Mouse (Mus musculus) liver, embryonic 12.5 days (tissue): ENCODE measurements around the gene Slc25a20. TPM values are rescaled to one million over a fixed set of nuclear protein-coding genes. Genes with fewer than 3 reads are reported as not detected.

Source experiments
- ATAC-seq: fragments of 200-750 bp; cut with Nextera tagmentation; 2 replicates; pipeline ENCODE4 v1.8.0; 2017; ENCODE audit warnings: moderate number of reproducible peaks, mild to moderate bottlenecking, moderate library complexity
- H3K27ac ChIP-seq: fragments of 300-500 bp; sonication (generic); 2 replicates; pipeline ENCODE4 v1.5.1; 2016; ENCODE audit warnings: mild to moderate bottlenecking
- H3K27me3 ChIP-seq: fragments of 300-500 bp; sonication (generic); replicated peaks from 2 replicates; pipeline ENCODE4 v1.6.1; 2016; ENCODE audit warnings: mild to moderate bottlenecking, moderate library complexity
- H3K36me3 ChIP-seq: fragments of 300-500 bp; sonication (generic); 2 replicates; pipeline ENCODE4 v1.6.1; 2016; ENCODE audit warnings: mild to moderate bottlenecking, moderate library complexity
- H3K4me1 ChIP-seq: fragments of 300-500 bp; sonication (generic); 2 replicates; pipeline ENCODE4 v1.6.1; 2016
- H3K4me2 ChIP-seq: fragments of 300-500 bp; sonication (generic); 2 replicates; pipeline ENCODE4 v1.6.1; 2016; ENCODE audit warnings: mild to moderate bottlenecking, moderate library complexity
- H3K4me3 ChIP-seq: fragments of 300-500 bp; sonication (generic); 2 replicates; pipeline ENCODE4 v1.5.1; 2016; ENCODE audit warnings: mild to moderate bottlenecking, moderate library complexity
- H3K9ac ChIP-seq: fragments of 300-500 bp; sonication (generic); 2 replicates; pipeline ENCODE4 v1.6.1; 2016; ENCODE audit warnings: mild to moderate bottlenecking, moderate library complexity
- H3K9me3 ChIP-seq: fragments of 300-500 bp; sonication (generic); replicated peaks from 2 replicates; pipeline ENCODE4 v1.6.1; 2016; ENCODE audit warnings: mild to moderate bottlenecking, moderate library complexity
- WGBS: fragments of 180-500 bp; shearing (Covaris S2); methylation state at CpG from one replicate; pipeline ENCODE4 v1.1.7; 2016; ENCODE audit not compliant: insufficient replicate concordance; 5-methylcytosine and 5-hydroxymethylcytosine counted together
- polyA plus RNA-seq: library from polyadenylated mRNA; unstranded; fragments of >200 nt; fragmentation: Nextera tagmentation; extraction: Ambion mirVana; gene quantifications from 2 replicates; pipeline ENCODE4 v1.2.1, GENCODE M21; 2016

Gene Slc25a20
- 25.2 and 26.7 TPM in 2 replicates for polyA plus RNA-seq

GRCm38 (mm10) chr9:108661677-108662612, at the start of gene Slc25a20:
Gene Slc25a20, plus strand, starts transcription at chr9:108662088.
- no peaks in the 10 kb centered on the region for H3K27me3 ChIP-seq
- ATAC-seq: peak; percentile 95
- peak within 1 kb of the TSS; percentile 75 for H3K4me3 ChIP-seq
- H3K9ac ChIP-seq: peak within 1 kb of the TSS; percentile 77
- H3K4me2 ChIP-seq: peak within 1 kb of the TSS; percentile 86
- H3K27ac ChIP-seq: peak within 1 kb of the TSS; percentile 74
- H3K9me3 ChIP-seq: no peaks in the 10 kb centered on the region
- 2% methylated on average over 37 of the region's 37 CpGs for WGBS
- H3K4me1 ChIP-seq: peaks cover 24% of the 10 kb centered on the region
- 0 out of 2 replicates have a peak, but pooled peaks cover 3% of the 10 kb centered on the region for H3K36me3 ChIP-seq

DNA sequence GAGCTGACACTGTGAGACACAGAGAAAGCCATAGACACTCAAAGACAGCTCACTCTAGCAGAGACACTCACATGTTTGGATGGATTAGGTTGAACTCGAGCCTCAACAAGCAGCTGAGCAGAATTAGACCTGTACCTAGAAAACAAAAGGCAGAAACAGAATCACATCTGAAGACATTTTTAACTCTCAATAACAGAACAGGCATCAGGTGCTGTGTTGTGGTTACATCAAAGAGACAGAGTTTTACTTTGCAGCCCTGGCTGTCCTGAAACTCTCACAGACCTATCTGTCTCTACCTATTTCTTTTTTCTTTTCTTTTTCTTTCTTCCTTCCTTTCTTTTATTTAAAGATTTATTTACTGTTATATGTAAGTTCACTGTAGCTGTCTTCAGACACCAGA, 44.6 kb upstream of the Slc25a20 start:
- H3K27ac ChIP-seq: no peak overlapping the region
- no peak overlapping the region for H3K9ac ChIP-seq
- H3K4me3 ChIP-seq: no peak overlapping the region
- H3K4me1 ChIP-seq: no peaks in the 10 kb centered on the region
- peaks cover 94% of the 10 kb centered on the region for H3K36me3 ChIP-seq
- H3K4me2 ChIP-seq: no peak overlapping the region
- H3K9me3 ChIP-seq: no peaks in the 10 kb centered on the region
- no peak for ATAC-seq
- WGBS: 75% methylated on average over 1 of the region's 1 CpGs
- no peaks in the 10 kb centered on the region for H3K27me3 ChIP-seq

DNA sequence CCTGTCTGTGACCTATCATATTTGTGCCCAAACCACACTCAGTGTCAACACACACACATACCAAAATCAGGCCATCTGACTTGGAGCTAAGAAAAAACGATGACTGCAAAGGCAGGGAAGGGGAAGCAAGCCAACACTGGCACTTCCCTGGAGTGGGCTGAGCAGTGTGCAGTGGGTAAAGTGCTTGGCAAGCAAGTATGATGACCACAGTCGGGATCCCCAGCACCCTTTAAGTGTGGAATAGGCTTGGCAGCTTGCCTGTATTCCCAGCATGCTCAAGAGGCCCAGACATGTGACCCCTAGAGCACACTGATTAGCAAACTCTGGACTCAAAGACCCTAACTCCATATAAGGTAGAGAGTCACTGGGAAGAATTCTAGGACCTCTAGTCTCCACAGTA, 35.4 kb upstream of the Slc25a20 start:
- H3K9ac ChIP-seq: no peak overlapping the region
- H3K27me3 ChIP-seq: no peaks in the 10 kb centered on the region
- no peak for ATAC-seq
- no peaks in the 10 kb centered on the region for H3K9me3 ChIP-seq
- H3K36me3 ChIP-seq: peaks cover 71% of the 10 kb centered on the region
- 69% methylated on average over 2 of the region's 2 CpGs for WGBS
- no peak overlapping the region for H3K27ac ChIP-seq
- H3K4me2 ChIP-seq: no peak overlapping the region
- no peak overlapping the region for H3K4me3 ChIP-seq
- H3K4me1 ChIP-seq: peaks cover 44% of the 10 kb centered on the region

DNA sequence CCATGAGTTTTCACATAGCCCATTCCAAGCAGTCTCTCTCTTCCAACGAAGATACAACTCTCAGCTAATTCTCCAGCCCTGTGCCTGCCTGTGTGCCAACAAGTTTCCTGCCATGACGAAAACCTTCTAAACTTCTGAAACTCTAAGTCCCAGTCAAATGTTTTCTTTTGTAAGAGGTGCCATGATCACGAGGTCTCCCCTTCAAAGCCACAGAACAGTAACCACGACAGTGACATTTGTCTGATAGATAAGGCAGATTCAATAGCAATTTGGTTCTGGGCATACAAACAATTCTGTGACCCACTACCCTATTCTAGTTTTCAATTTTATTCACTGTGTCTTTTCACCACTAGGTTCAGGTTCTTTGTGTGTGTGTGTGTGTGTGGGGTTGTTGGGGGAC, 33.7 kb upstream of the Slc25a20 start:
- H3K9me3 ChIP-seq: no peaks in the 10 kb centered on the region
- no peaks in the 10 kb centered on the region for H3K27me3 ChIP-seq
- no peak overlapping the region for H3K4me3 ChIP-seq
- H3K4me1 ChIP-seq: peaks cover 60% of the 10 kb centered on the region
- no peak overlapping the region for H3K4me2 ChIP-seq
- H3K27ac ChIP-seq: no peak overlapping the region
- no peak for ATAC-seq
- 42% methylated on average over 4 of the region's 4 CpGs for WGBS
- H3K36me3 ChIP-seq: peaks cover 69% of the 10 kb centered on the region
- no peak overlapping the region for H3K9ac ChIP-seq

GRCm38 (mm10) chr9:108630683-108631082, 31.2 kb upstream of the Slc25a20 start:
- H3K4me1 ChIP-seq: peaks cover 79% of the 10 kb centered on the region
- WGBS: 15% methylated on average over 1 of the region's 1 CpGs
- no peaks in the 10 kb centered on the region for H3K27me3 ChIP-seq
- no peaks in the 10 kb centered on the region for H3K9me3 ChIP-seq
- ATAC-seq: no peak
- no peak overlapping the region for H3K27ac ChIP-seq
- H3K4me3 ChIP-seq: no peak overlapping the region
- H3K4me2 ChIP-seq: no peak overlapping the region
- H3K9ac ChIP-seq: no peak overlapping the region
- peaks cover 71% of the 10 kb centered on the region for H3K36me3 ChIP-seq

GRCm38 (mm10) chr9:108631631-108632256, 30.1 kb upstream of the Slc25a20 start:
- 37% methylated on average over 5 of the region's 5 CpGs for WGBS
- H3K27ac ChIP-seq: no peak overlapping the region
- H3K9me3 ChIP-seq: no peaks in the 10 kb centered on the region
- no peak overlapping the region for H3K9ac ChIP-seq
- H3K4me1 ChIP-seq: peaks cover 84% of the 10 kb centered on the region
- H3K27me3 ChIP-seq: no peaks in the 10 kb centered on the region
- ATAC-seq: no peak
- H3K36me3 ChIP-seq: peaks cover 66% of the 10 kb centered on the region
- no peak overlapping the region for H3K4me2 ChIP-seq
- no peak overlapping the region for H3K4me3 ChIP-seq

GRCm38 (mm10) chr9:108632375-108632774, 29.5 kb upstream of the Slc25a20 start:
- 54% methylated on average over 5 of the region's 5 CpGs for WGBS
- H3K4me3 ChIP-seq: no peak overlapping the region
- H3K27me3 ChIP-seq: no peaks in the 10 kb centered on the region
- H3K9me3 ChIP-seq: no peaks in the 10 kb centered on the region
- H3K27ac ChIP-seq: no peak overlapping the region
- peaks cover 60% of the 10 kb centered on the region for H3K36me3 ChIP-seq
- H3K4me2 ChIP-seq: no peak overlapping the region
- H3K9ac ChIP-seq: no peak overlapping the region
- ATAC-seq: no peak
- H3K4me1 ChIP-seq: peaks cover 79% of the 10 kb centered on the region

DNA sequence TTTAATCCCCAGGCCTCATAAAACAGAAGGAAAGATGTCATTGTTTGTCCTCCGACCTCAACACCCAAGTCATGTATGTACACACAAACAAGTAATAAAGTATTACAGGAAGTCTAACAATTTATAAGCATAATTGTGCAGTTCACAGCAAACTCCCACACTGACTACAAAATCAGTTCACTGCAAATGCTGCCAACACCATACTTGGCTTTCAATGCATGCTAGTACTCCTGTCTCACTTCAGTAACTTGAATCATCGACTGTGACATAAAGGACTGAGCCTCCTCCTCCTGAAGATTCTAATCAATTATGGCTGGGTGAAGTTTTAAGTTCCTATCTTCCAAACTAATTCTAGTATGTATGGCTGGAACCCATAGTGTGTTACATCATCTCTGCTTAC, 28.0 kb upstream of the Slc25a20 start:
- H3K27ac ChIP-seq: no peak overlapping the region
- H3K27me3 ChIP-seq: no peaks in the 10 kb centered on the region
- no peak for ATAC-seq
- no peak overlapping the region for H3K4me2 ChIP-seq
- peaks cover 65% of the 10 kb centered on the region for H3K4me1 ChIP-seq
- peaks cover 58% of the 10 kb centered on the region for H3K36me3 ChIP-seq
- no peak overlapping the region for H3K9ac ChIP-seq
- H3K4me3 ChIP-seq: no peak overlapping the region
- 58% methylated on average over 2 of the region's 2 CpGs for WGBS
- no peaks in the 10 kb centered on the region for H3K9me3 ChIP-seq

- 25% methylated on average over 2 of the region's 2 CpGs for WGBS
- peak; percentile 69; the same call in 1 of the 2 replicates for ATAC-seq
- no peak overlapping the region for H3K4me3 ChIP-seq
These were observed 26.5 kb upstream of the Slc25a20 start for GRCm38 (mm10) chr9:108635415-108635814.

DNA sequence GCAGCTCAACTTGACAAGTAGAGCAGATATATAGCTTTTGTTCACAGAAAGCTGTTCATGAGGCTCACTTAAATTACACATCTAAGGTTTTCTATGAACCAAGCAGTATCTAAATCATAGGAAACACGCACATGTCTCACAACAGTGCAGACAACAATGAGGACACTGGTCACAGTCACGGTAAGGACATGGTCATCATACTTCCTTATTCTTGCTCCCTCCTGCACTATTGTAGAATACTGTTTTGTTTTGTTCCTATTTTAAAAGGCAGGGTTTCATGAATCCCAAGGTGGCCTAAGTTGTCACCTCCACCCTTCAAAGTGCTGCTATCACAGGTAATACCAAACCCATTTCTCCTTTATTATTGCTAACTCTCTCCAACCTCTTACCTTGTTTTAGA, 22.1 kb upstream of the Slc25a20 start:
- WGBS: 60% methylated on average over 2 of the region's 2 CpGs
- Histone ChIP-seq H3K9ac (no peak overlapping the region), H3K27me3 (no peaks in the 10 kb centered on the region), H3K4me3 (no peak overlapping the region), H3K4me2 (no peak overlapping the region), H3K9me3 (no peaks in the 10 kb centered on the region), H3K27ac (no peak overlapping the region), H3K4me1 (peaks cover 23% of the 10 kb centered on the region), H3K36me3 (peaks cover 78% of the 10 kb centered on the region)
- no peak for ATAC-seq

More at GRCm38 (mm10) chr9:108635415-108635814, 26.5 kb upstream of the Slc25a20 start:
- Histone ChIP-seq H3K4me2 (no peak overlapping the region), H3K27ac (peak overlapping the region; percentile 37), H3K4me1 (peaks cover 51% of the 10 kb centered on the region), H3K9me3 (no peaks in the 10 kb centered on the region), H3K36me3 (peaks cover 63% of the 10 kb centered on the region), H3K27me3 (no peaks in the 10 kb centered on the region), H3K9ac (no peak overlapping the region)

DNA sequence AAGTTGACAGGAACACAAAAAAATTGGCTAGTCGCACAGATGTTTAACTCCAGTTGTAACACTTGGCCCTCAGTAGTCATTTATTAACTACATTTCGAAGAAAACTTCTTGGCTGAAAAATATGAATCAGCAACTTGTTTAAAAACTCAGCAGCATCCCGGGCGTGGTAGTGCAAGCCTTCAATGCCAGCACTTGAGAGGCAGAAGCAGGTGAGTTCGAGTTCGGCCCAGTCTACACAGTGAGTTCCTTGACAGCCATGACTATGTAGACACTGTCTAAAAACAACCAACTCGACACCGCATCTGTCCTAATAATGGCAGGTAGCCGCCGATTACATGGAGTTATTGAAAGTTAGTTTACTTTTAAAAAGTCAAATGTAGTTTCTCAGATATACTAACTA, 13.7 kb upstream of the Slc25a20 start:
- ATAC-seq: no peak
- WGBS: 26% methylated on average over 10 of the region's 10 CpGs
- peak overlapping the region; percentile 98 for H3K9ac ChIP-seq

More for the DNA sequence above, 13.7 kb upstream of the Slc25a20 start:
- Histone ChIP-seq H3K36me3 (peaks cover 20% of the 10 kb centered on the region), H3K4me1 (peaks cover 29% of the 10 kb centered on the region), H3K27me3 (no peaks in the 10 kb centered on the region), H3K4me3 (peak overlapping the region; percentile 99), H3K27ac (peak overlapping the region; percentile 96), H3K9me3 (no peaks in the 10 kb centered on the region), H3K4me2 (peak overlapping the region; percentile 84)
